Mouse (Mus musculus) C2C12 (cell line): ENCODE results near the gene Tprkb.

Experiments used
- CEBPB ChIP-seq: IDR thresholded peaks from one replicate; pipeline ENCODE4 v1.6.1; 2011; ENCODE audit warnings: low read depth, mild to moderate bottlenecking, control low read depth, moderate library complexity
- CTCF ChIP-seq: IDR thresholded peaks from one replicate; pipeline ENCODE4 v1.5.1; 2011; ENCODE audit not compliant: control insufficient read depth, insufficient read depth, insufficient read length

DNA sequence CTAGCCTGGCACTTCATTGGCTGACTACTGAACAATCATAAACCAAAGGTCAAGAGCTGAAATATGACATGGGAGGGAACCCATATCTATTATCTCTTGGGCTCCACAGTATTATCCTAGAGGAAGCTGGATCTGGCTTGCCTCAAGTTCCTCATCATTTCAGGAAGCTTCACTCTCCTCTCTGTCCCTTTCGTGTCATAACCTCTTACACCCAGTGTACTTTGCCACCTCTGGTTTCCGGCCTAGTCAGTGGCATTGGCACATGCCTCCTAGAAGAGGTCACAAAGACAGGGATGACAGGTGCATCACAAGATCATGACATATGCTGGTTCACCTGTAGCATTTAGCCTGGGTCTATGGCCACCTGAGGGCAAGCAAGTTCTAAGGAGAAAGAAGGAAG, 9.4 kb upstream of the Tprkb start:
- TF ChIP-seq CTCF (no peak), CEBPB (no peak)
